Mouse (Mus musculus): ENCODE measurements at regions not wholly inside any gene's neighbourhood (a gene's known extent, or its start where the extent isn't known, plus 50 kb on each side); places are given as distances from the start of the nearest gene placed in this dataset.

- Histone ChIP-seq H3K4me1 (ENCODE audit: control insufficient read depth, insufficient read depth, low read length) (no peaks in the 10 kb centered on the region), H3K27ac (replicated peaks; ENCODE audit: low read depth, low read length) (no peak overlapping the region), H3K9ac (ENCODE audit: low read depth, low read length) (no peak overlapping the region), H3K27me3 (replicated peaks; ENCODE audit: control insufficient read depth, insufficient read depth, low read length) (no peaks in the 10 kb centered on the region), H3K4me2 (ENCODE audit: low read depth, low read length) (no peak overlapping the region), H3K9me3 (ENCODE audit: control insufficient read depth, low read length) (no peaks in the 10 kb centered on the region), H3K4me3 (ENCODE audit: low read depth, low read length) (no peak overlapping the region), H3K36me3 (ENCODE audit: control insufficient read depth, insufficient read depth, low read length) (no peaks in the 10 kb centered on the region)
- DNase-seq (ENCODE audit: low spot score): no peak
- WGBS: 68% methylated on average over 10 of the region's 10 CpGs
- no peak for ATAC-seq (ENCODE audit: low read depth)
Measured at GRCm38 (mm10) chr1:119322279-119322995, 99.6 kb downstream of the Inhbb start.

GRCm38 (mm10) chr1:119321799-119322198, 100.2 kb downstream of the Inhbb start:
- H3K4me2 ChIP-seq (ENCODE audit: low read depth, low read length): no peak overlapping the region
- no peak overlapping the region for H3K9ac ChIP-seq (ENCODE audit: low read depth, low read length)
- DNase-seq (ENCODE audit: low spot score): no peak
- H3K4me3 ChIP-seq (ENCODE audit: low read depth, low read length): no peak overlapping the region
- no peaks in the 10 kb centered on the region for H3K36me3 ChIP-seq (ENCODE audit: control insufficient read depth, insufficient read depth, low read length)
- no peak overlapping the region for H3K27ac ChIP-seq (replicated peaks; ENCODE audit: low read depth, low read length)
- H3K27me3 ChIP-seq (replicated peaks; ENCODE audit: control insufficient read depth, insufficient read depth, low read length): no peaks in the 10 kb centered on the region
- H3K9me3 ChIP-seq (ENCODE audit: control insufficient read depth, low read length): no peaks in the 10 kb centered on the region
- no peaks in the 10 kb centered on the region for H3K4me1 ChIP-seq (ENCODE audit: control insufficient read depth, insufficient read depth, low read length)
- ATAC-seq (ENCODE audit: low read depth): no peak
- WGBS: 72% methylated on average over 8 of the region's 8 CpGs

GRCm38 (mm10) chr1:119317006-119317405, 105.0 kb downstream of the Inhbb start:
- Histone ChIP-seq H3K4me3 (ENCODE audit: low read depth, low read length) (no peak overlapping the region), H3K27ac (replicated peaks; ENCODE audit: low read depth, low read length) (no peak overlapping the region), H3K4me1 (ENCODE audit: control insufficient read depth, insufficient read depth, low read length) (no peaks in the 10 kb centered on the region), H3K9ac (ENCODE audit: low read depth, low read length) (no peak overlapping the region), H3K4me2 (ENCODE audit: low read depth, low read length) (no peak overlapping the region), H3K36me3 (ENCODE audit: control insufficient read depth, insufficient read depth, low read length) (no peaks in the 10 kb centered on the region), H3K9me3 (ENCODE audit: control insufficient read depth, low read length) (no peaks in the 10 kb centered on the region), H3K27me3 (replicated peaks; ENCODE audit: control insufficient read depth, insufficient read depth, low read length) (no peaks in the 10 kb centered on the region)
- DNase-seq (ENCODE audit: low spot score) (no peak), ATAC-seq (ENCODE audit: low read depth) (no peak)
- 81% methylated on average over 4 of the region's 4 CpGs for WGBS

GRCm38 (mm10) chr1:119308719-119309365, 113.2 kb downstream of the Inhbb start:
- Histone ChIP-seq H3K36me3 (ENCODE audit: control insufficient read depth, insufficient read depth, low read length) (no peaks in the 10 kb centered on the region), H3K27ac (replicated peaks; ENCODE audit: low read depth, low read length) (no peak overlapping the region; the same call in 1 of the 2 replicates), H3K4me1 (ENCODE audit: control insufficient read depth, insufficient read depth, low read length) (0 out of 2 replicates have a peak, but pooled peaks cover 3% of the 10 kb centered on the region), H3K9me3 (ENCODE audit: control insufficient read depth, low read length) (no peaks in the 10 kb centered on the region), H3K27me3 (replicated peaks; ENCODE audit: control insufficient read depth, insufficient read depth, low read length) (no peaks in the 10 kb centered on the region), H3K9ac (ENCODE audit: low read depth, low read length) (no peak overlapping the region), H3K4me2 (ENCODE audit: low read depth, low read length) (no peak overlapping the region), H3K4me3 (ENCODE audit: low read depth, low read length) (no peak overlapping the region)
- DNase-seq (ENCODE audit: low spot score) (peak; percentile 79), ATAC-seq (ENCODE audit: low read depth) (peak; percentile 60)
- 36% methylated on average over 9 of the region's 9 CpGs for WGBS

- no peak overlapping the region for H3K4me2 ChIP-seq (ENCODE audit: low read depth, low read length)
- ATAC-seq (ENCODE audit: low read depth) (peak; percentile 73; the same call in 1 of the 2 replicates), DNase-seq (ENCODE audit: low spot score) (peak; percentile 62)
- H3K4me3 ChIP-seq (ENCODE audit: low read depth, low read length): no peak overlapping the region
- no peak overlapping the region for H3K27ac ChIP-seq (replicated peaks; ENCODE audit: low read depth, low read length)
- 0 out of 2 replicates have a peak, but pooled peaks cover 3% of the 10 kb centered on the region for H3K4me1 ChIP-seq (ENCODE audit: control insufficient read depth, insufficient read depth, low read length)
- no peak overlapping the region for H3K9ac ChIP-seq (ENCODE audit: low read depth, low read length)
- no peaks in the 10 kb centered on the region for H3K9me3 ChIP-seq (ENCODE audit: control insufficient read depth, low read length)
- H3K27me3 ChIP-seq (replicated peaks; ENCODE audit: control insufficient read depth, insufficient read depth, low read length): no peaks in the 10 kb centered on the region
- 5% methylated on average over 13 of the region's 13 CpGs for WGBS
- H3K36me3 ChIP-seq (ENCODE audit: control insufficient read depth, insufficient read depth, low read length): no peaks in the 10 kb centered on the region
Measured at GRCm38 (mm10) chr1:119305315-119305976, 116.6 kb downstream of the Inhbb start.

- ATAC-seq (ENCODE audit: low read depth) (no peak), DNase-seq (ENCODE audit: low spot score) (no peak)
- 26% methylated on average over 9 of the region's 9 CpGs for WGBS
- Histone ChIP-seq H3K4me1 (ENCODE audit: control insufficient read depth, insufficient read depth, low read length) (0 out of 2 replicates have a peak, but pooled peaks cover 3% of the 10 kb centered on the region), H3K4me2 (ENCODE audit: low read depth, low read length) (no peak overlapping the region), H3K4me3 (ENCODE audit: low read depth, low read length) (no peak overlapping the region), H3K36me3 (ENCODE audit: control insufficient read depth, insufficient read depth, low read length) (no peaks in the 10 kb centered on the region), H3K27me3 (replicated peaks; ENCODE audit: control insufficient read depth, insufficient read depth, low read length) (no peaks in the 10 kb centered on the region), H3K9me3 (ENCODE audit: control insufficient read depth, low read length) (no peaks in the 10 kb centered on the region), H3K27ac (replicated peaks; ENCODE audit: low read depth, low read length) (no peak overlapping the region), H3K9ac (ENCODE audit: low read depth, low read length) (no peak overlapping the region)
Measured at GRCm38 (mm10) chr1:119304470-119304980, 117.5 kb downstream of the Inhbb start.

- Histone ChIP-seq H3K4me1 (ENCODE audit: control insufficient read depth, insufficient read depth, low read length) (no peaks in the 10 kb centered on the region), H3K4me3 (ENCODE audit: low read depth, low read length) (no peak overlapping the region), H3K4me2 (ENCODE audit: low read depth, low read length) (no peak overlapping the region), H3K9ac (ENCODE audit: low read depth, low read length) (no peak overlapping the region), H3K27ac (replicated peaks; ENCODE audit: low read depth, low read length) (no peak overlapping the region), H3K36me3 (ENCODE audit: control insufficient read depth, insufficient read depth, low read length) (no peaks in the 10 kb centered on the region), H3K9me3 (ENCODE audit: control insufficient read depth, low read length) (no peaks in the 10 kb centered on the region), H3K27me3 (replicated peaks; ENCODE audit: control insufficient read depth, insufficient read depth, low read length) (no peaks in the 10 kb centered on the region)
- 67% methylated on average over 7 of the region's 7 CpGs for WGBS
- no peak for DNase-seq (ENCODE audit: low spot score)
- ATAC-seq (ENCODE audit: low read depth): no peak
Measured at GRCm38 (mm10) chr1:119302349-119302995, 119.6 kb downstream of the Inhbb start.

- ATAC-seq (ENCODE audit: low read depth) (no peak), DNase-seq (ENCODE audit: low spot score) (no peak)
- Histone ChIP-seq H3K4me1 (ENCODE audit: control insufficient read depth, insufficient read depth, low read length) (no peaks in the 10 kb centered on the region), H3K27me3 (replicated peaks; ENCODE audit: control insufficient read depth, insufficient read depth, low read length) (no peaks in the 10 kb centered on the region), H3K4me2 (ENCODE audit: low read depth, low read length) (no peak overlapping the region), H3K4me3 (ENCODE audit: low read depth, low read length) (no peak overlapping the region), H3K9ac (ENCODE audit: low read depth, low read length) (no peak overlapping the region), H3K9me3 (ENCODE audit: control insufficient read depth, low read length) (no peaks in the 10 kb centered on the region), H3K27ac (replicated peaks; ENCODE audit: low read depth, low read length) (no peak overlapping the region), H3K36me3 (ENCODE audit: control insufficient read depth, insufficient read depth, low read length) (no peaks in the 10 kb centered on the region)
- WGBS: 90% methylated on average over 7 of the region's 7 CpGs
Measured at GRCm38 (mm10) chr1:119301931-119302330, 120.1 kb downstream of the Inhbb start.
